Mouse (Mus musculus) CH12.LX (cell line): Measurements from ENCODE around the gene Spred2. TPM values are rescaled to one million over a fixed set of nuclear protein-coding genes. Genes with fewer than 3 reads are reported as not detected.
A peak's percentile ranks its signal among the peaks of the same experiment; 100 is the strongest.
"Not testable (repeated sequence)": the region's sequence is repeated elsewhere in the genome, so short reads cannot be mapped to it uniquely, and the experiment has no call there.

Experiments used
- DNase-seq: peaks from one replicate; pipeline ENCODE4 v3.0.0-alpha.2; 2013; ENCODE audit errors: extremely low read depth
- H3K27ac ChIP-seq: 2 replicates; pipeline ENCODE4 v1.5.1; 2012; ENCODE audit warnings: low read depth, mild to moderate bottlenecking, control low read depth, moderate library complexity; ENCODE audit not compliant: insufficient read depth
- H3K27me3 ChIP-seq: replicated peaks from 2 replicates; pipeline ENCODE3; 2012; ENCODE audit warnings: inconsistent platforms
- H3K36me3 ChIP-seq, 2 experiments: replicated peaks in 1 of 2; 2 replicates each; pipeline versions ENCODE3 to v1.6.1; 2012; ENCODE audit warnings: inconsistent platforms in 1 of 2, low read length in 1 of 2, mild to moderate bottlenecking in 1 of 2, mixed read lengths in 1 of 2, moderate library complexity in 1 of 2; ENCODE audit not compliant: control insufficient read depth in 1 of 2, insufficient read depth in 1 of 2
- H3K4me1 ChIP-seq, 2 experiments: 2 replicates each; pipeline ENCODE4 v1.6.1; 2012; ENCODE audit warnings: inconsistent platforms in 1 of 2, moderate library complexity in 1 of 2; ENCODE audit not compliant: insufficient read depth in 2 of 2, control insufficient read depth in 1 of 2
- H3K4me2 ChIP-seq: 2 replicates; pipeline ENCODE4 v1.6.1; 2012; ENCODE audit warnings: low read depth, mild to moderate bottlenecking, control low read depth; ENCODE audit not compliant: poor library complexity, insufficient read depth, severe bottlenecking
- H3K4me3 ChIP-seq, 3 experiments: fragments of 150-350 bp in 1 of 3; sonication (generic) in 1 of 3; replicated peaks in 1 of 3; 2 replicates each; pipeline versions ENCODE3 to v1.5.1; 2011 to 2012; ENCODE audit warnings: low read depth in 2 of 3, low read length in 2 of 3, mild to moderate bottlenecking in 2 of 3, moderate library complexity in 2 of 3, control low read depth in 1 of 3, improper control_type of control experiment in 1 of 3, inconsistent platforms in 1 of 3, mixed read lengths in 1 of 3; ENCODE audit not compliant: poor library complexity in 1 of 3
- H3K79me2 ChIP-seq: replicated peaks from 2 replicates; pipeline ENCODE4 v1.6.1; 2012; ENCODE audit warnings: mild to moderate bottlenecking, moderate library complexity; ENCODE audit not compliant: control insufficient read depth, poor library complexity, insufficient read depth, severe bottlenecking; ENCODE audit errors: extremely low read depth
- H3K9ac ChIP-seq: 2 replicates; pipeline ENCODE4 v1.6.1; 2012; ENCODE audit warnings: low read depth, mild to moderate bottlenecking, control low read depth, moderate library complexity; ENCODE audit not compliant: insufficient read depth
- H3K9me3 ChIP-seq: replicated peaks from 2 replicates; pipeline ENCODE3; 2012; ENCODE audit warnings: low read length, inconsistent platforms, mixed read lengths
- CTCF ChIP-seq, 2 experiments: IDR thresholded peaks in 1 of 2; conservative IDR thresholded peaks in 1 of 2; 2 replicates each; pipeline ENCODE4 v1.5.1; 2011 to 2012; ENCODE audit warnings: low read depth in 2 of 2, low read length in 2 of 2, improper control_type of control experiment in 1 of 2, inconsistent platforms in 1 of 2, mild to moderate bottlenecking in 1 of 2, moderate library complexity in 1 of 2
- KAT2A ChIP-seq: IDR thresholded peaks from 2 replicates; pipeline ENCODE4 v1.6.1; 2012; ENCODE audit warnings: low read length, improper control_type of control experiment, inconsistent platforms; ENCODE audit not compliant: insufficient replicate concordance
- MAFK ChIP-seq: IDR thresholded peaks from 2 replicates; pipeline ENCODE4 v1.6.1; 2011; ENCODE audit warnings: low read length, improper control_type of control experiment; ENCODE audit not compliant: insufficient replicate concordance
- MAX ChIP-seq: IDR thresholded peaks from 2 replicates; pipeline ENCODE4 v1.6.1; 2011; ENCODE audit warnings: low read length, improper control_type of control experiment
- MXI1 ChIP-seq: IDR thresholded peaks from 2 replicates; pipeline ENCODE4 v1.6.1; 2011; ENCODE audit warnings: mild to moderate bottlenecking, low read depth, low read length, improper control_type of control experiment
- NRF1 ChIP-seq: IDR thresholded peaks from 2 replicates; pipeline ENCODE4 v1.6.1; 2014; ENCODE audit warnings: low read depth, mild to moderate bottlenecking, inconsistent platforms, low read length, improper control_type of control experiment, moderate library complexity
- PAX5 ChIP-seq: IDR thresholded peaks from 2 replicates; pipeline ENCODE4 v1.6.1; 2012; ENCODE audit warnings: low read length, inconsistent platforms, mixed read lengths
- POLR2A ChIP-seq: IDR thresholded peaks from 2 replicates; pipeline ENCODE4 v1.6.1; 2011; ENCODE audit warnings: low read depth, mild to moderate bottlenecking, improper control_type of control experiment, low read length
- POLR2AphosphoS2 ChIP-seq: IDR thresholded peaks from 2 replicates; pipeline ENCODE4 v1.6.1; 2011; ENCODE audit warnings: low read depth, low read length, improper control_type of control experiment
- SIN3A ChIP-seq: IDR thresholded peaks from 2 replicates; pipeline ENCODE4 v1.6.1; 2012; ENCODE audit warnings: low read length, improper control_type of control experiment, inconsistent platforms
- SMC3 ChIP-seq: IDR thresholded peaks from 2 replicates; pipeline ENCODE4 v1.6.1; 2011; ENCODE audit warnings: low read depth, low read length, improper control_type of control experiment
- TBP ChIP-seq: conservative IDR thresholded peaks from 2 replicates; pipeline ENCODE4 v1.6.1; 2011; ENCODE audit warnings: low read depth, low read length, improper control_type of control experiment
- TCF12 ChIP-seq: IDR thresholded peaks from 2 replicates; pipeline ENCODE4 v1.6.1; 2014; ENCODE audit warnings: low read depth, mild to moderate bottlenecking, inconsistent platforms, low read length, improper control_type of control experiment
- USF1 ChIP-seq: IDR thresholded peaks from 2 replicates; pipeline ENCODE4 v1.6.1; 2014; ENCODE audit warnings: low read depth, mild to moderate bottlenecking, inconsistent platforms, low read length, improper control_type of control experiment
- USF2 ChIP-seq: conservative IDR thresholded peaks from 2 replicates; pipeline ENCODE4 v1.6.1; 2011; ENCODE audit warnings: low read depth, low read length, improper control_type of control experiment
- ZC3H11A ChIP-seq: IDR thresholded peaks from 2 replicates; pipeline ENCODE4 v1.6.1; 2012; ENCODE audit warnings: low read depth, mild to moderate bottlenecking, inconsistent platforms, low read length, improper control_type of control experiment
- ZKSCAN1 ChIP-seq: IDR thresholded peaks from 2 replicates; pipeline ENCODE4 v1.6.1; 2012; ENCODE audit warnings: low read depth, inconsistent platforms, low read length, improper control_type of control experiment, borderline replicate concordance
- dilution Hi-C: fragments of 300-500 bp; cut with MboI; formaldehyde crosslinking; loops from 2 replicates; pipeline ENCODE4 v1.14.3; 2020; ENCODE audit warnings: low sequenced_read_pairs; ENCODE audit not compliant: extremely low pct_unique_long_range_greater_than_20kb, extremely low pct_ligation_motif_present
- in situ Hi-C: fragments of 300-500 bp; cut with MboI; formaldehyde crosslinking; loops from 3 replicates; pipeline ENCODE4 v1.14.3; 2019; ENCODE audit warnings: low sequenced_read_pairs, low pct_ligation_motif_present, low pct_unique_long_range_greater_than_20kb, mixed read lengths
- polyA plus RNA-seq: library from polyadenylated mRNA; unstranded; fragments of >175 nt; gene quantifications from 2 replicates; pipeline ENCODE4 v1.2.1, GENCODE M21; 2012; ENCODE audit warnings: low read depth; ENCODE audit not compliant: insufficient read length
- total RNA-seq, 2 experiments: library from RNA; depleted of rRNA; stranded (reverse); fragments of 300-350 nt in 1 of 2; fragments of >200 nt in 1 of 2; gene quantifications; 2 replicates each; pipeline ENCODE4 v1.2.3; 2012 to 2014

Gene Spred2
- total and polyA plus RNA-seq, 3 experiments = 1.4 to 15.8 (median 4.2) TPM

DNA sequence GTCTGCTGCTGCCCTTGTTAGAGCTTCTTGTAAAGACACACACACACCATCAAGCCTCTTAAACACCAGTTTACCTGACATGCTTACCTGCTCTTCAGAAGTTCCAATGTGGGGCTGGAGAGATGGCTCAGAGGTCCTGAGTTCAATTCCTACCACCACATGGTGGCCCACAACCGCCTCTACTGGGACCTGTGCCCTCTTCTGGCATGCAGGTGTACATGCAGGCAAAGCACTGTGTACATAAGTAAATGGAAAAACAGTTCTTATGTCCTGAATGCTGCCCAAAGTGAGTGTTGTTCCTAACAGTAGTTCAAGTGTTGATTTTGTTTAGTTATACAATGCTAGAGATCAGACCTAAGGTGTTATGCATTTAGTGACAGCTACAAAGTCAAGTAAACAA lies 132.0 kb downstream of the Spred2 start:
- no peak overlapping the region for H3K4me2 ChIP-seq
- peaks cover 44 to 61% of the 10 kb centered on the region in 2 experiments for H3K36me3 ChIP-seq
- dilution Hi-C loops (no loop called here), in situ Hi-C loops (no loop called here)
- no peak for DNase-seq
- H3K79me2 ChIP-seq = no peaks in the 10 kb centered on the region
- no peaks in the 10 kb centered on the region for H3K9me3 ChIP-seq
- no peak overlapping the region for H3K9ac ChIP-seq
- H3K27ac ChIP-seq = no peak overlapping the region
- no peaks in the 10 kb centered on the region for H3K27me3 ChIP-seq
- peaks cover 0 to 19% of the 10 kb centered on the region in 2 experiments; a peak in 2 of 4 replicates for H3K4me1 ChIP-seq
- TF ChIP-seq MAX = 0 out of 2 replicates have a peak, but pooled peaks have one; percentile 23
- peak; percentile 46 for TF ChIP-seq SMC3
- TF ChIP-seq CTCF (conservative IDR thresholded peaks at IDR 0.05 in 1 of 2, IDR thresholded peaks at IDR 0.05 in 1 of 2; ENCODE audit: low read depth in 2 of 2, low read length in 2 of 2) = peak; percentile 10 to 45; a peak in 2 of 4 replicates
- peak; percentile 31; the same call in 1 of the 2 replicates for TF ChIP-seq POLR2AphosphoS2
- no peak for TF ChIP-seq USF1
- no peak overlapping the region for H3K4me3 ChIP-seq

DNA sequence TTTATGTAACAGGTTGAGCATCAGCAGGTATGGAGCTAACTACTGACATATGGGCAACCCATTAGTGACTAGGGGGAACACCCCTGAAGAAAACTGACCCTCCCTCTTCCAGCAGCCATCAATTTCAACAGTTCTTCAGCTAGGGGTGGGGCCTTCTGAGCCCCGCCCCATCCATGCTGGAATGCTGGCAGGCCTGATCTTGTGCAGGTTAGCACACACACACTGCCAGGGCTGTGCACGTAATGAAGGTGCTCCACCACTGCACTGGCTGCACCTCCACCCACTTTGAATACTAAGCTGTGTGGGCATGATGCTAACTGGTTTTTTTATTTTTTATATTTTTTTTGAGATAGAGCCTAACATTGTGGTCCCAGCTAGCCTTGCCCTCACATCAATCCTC lies 133.3 kb downstream of the Spred2 start:
- no peaks in the 10 kb centered on the region for H3K27me3 ChIP-seq
- dilution Hi-C loops = no loop called here
- DNase-seq = no peak
- H3K4me3 ChIP-seq = no peak overlapping the region
- H3K36me3 ChIP-seq = peaks cover 49 to 67% of the 10 kb centered on the region in 2 experiments
- H3K4me1 ChIP-seq = peaks cover 0 to 12% of the 10 kb centered on the region in 2 experiments; a peak in 2 of 4 replicates
- no peak overlapping the region for H3K27ac ChIP-seq
- in situ Hi-C loops = no loop called here
- H3K79me2 ChIP-seq = no peaks in the 10 kb centered on the region
- H3K9me3 ChIP-seq = no peaks in the 10 kb centered on the region
- H3K9ac ChIP-seq = no peak overlapping the region
- H3K4me2 ChIP-seq = no peak overlapping the region
- TF ChIP-seq ZKSCAN1 (no peak), ZC3H11A (no peak), TBP (no peak)

DNA sequence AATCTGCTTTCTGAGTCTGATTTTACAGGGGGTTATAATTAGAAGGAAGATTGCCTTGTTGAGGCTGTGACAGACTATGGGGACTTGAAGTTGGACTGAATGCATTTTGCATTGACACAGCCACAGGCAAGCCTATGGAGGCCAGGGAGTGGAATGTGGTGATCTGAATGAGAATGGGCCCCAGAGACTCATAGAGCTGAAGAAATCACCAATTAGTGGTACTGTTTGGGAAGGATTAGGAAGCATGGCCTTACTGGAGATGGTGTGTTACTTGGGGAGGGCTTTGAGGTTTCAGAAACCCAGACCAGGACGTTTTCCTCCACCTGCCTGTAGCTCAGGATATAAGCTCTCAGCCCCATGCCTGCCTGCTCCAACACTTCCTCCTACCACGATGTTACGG lies 135.6 kb downstream of the Spred2 start:
- Histone ChIP-seq H3K4me2 (no peak overlapping the region), H3K27ac (no peak overlapping the region), H3K9ac (no peak overlapping the region), H3K79me2 (no peaks in the 10 kb centered on the region), H3K36me3 (peaks cover 55 to 74% of the 10 kb centered on the region in 2 experiments), H3K9me3 (no peaks in the 10 kb centered on the region), H3K4me1 (peaks cover 0 to 1% of the 10 kb centered on the region in 2 experiments; a peak in 2 of 4 replicates), H3K4me3 (no peak overlapping the region), H3K27me3 (no peaks in the 10 kb centered on the region)
- dilution Hi-C loops (no loop called here), in situ Hi-C loops (no loop called here)
- DNase-seq = no peak
- TF ChIP-seq TBP (no peak), NRF1 (no peak), USF2 (no peak), SIN3A (no peak), PAX5 (no peak), MXI1 (no peak), KAT2A (no peak), SMC3 (no peak), POLR2A (no peak; the same call in 1 of the 2 replicates), MAFK (no peak), CTCF (conservative IDR thresholded peaks at IDR 0.05 in 1 of 2, IDR thresholded peaks at IDR 0.05 in 1 of 2; ENCODE audit: low read depth in 2 of 2, low read length in 2 of 2) (no peak), TCF12 (no peak)

DNA sequence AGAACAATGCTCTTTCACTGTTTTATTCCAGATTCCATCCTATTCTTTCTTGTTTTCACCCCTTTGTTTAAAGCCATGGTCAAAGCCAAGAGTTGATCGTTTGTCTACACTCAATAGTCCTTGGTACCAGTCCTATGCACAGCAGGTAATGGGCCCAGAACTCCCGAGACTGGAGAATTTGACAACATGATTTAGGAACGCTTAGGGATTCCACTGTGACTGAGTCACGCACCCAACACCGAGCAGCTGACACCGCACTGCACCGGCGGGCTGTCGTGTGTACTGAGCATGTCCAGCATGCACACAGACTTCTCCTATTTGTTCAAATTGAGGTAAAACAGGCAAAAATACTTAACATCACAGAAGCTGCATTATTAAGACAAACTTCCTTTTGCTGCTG lies 138.6 kb downstream of the Spred2 start:
- in situ Hi-C loops, H3K27ac ChIP-seq, dilution Hi-C loops, H3K4me2 ChIP-seq, H3K4me1 ChIP-seq, H3K9ac ChIP-seq, H3K27me3 ChIP-seq, H3K9me3 ChIP-seq, H3K79me2 ChIP-seq, H3K4me3 ChIP-seq, DNase-seq: not testable (repeated sequence)
- peaks cover 63 to 75% of the 10 kb centered on the region in 2 experiments for H3K36me3 ChIP-seq
